Mouse (Mus musculus): Measurements from ENCODE around the gene Chrnb2. TPM values are rescaled to one million over a fixed set of nuclear protein-coding genes. Genes with fewer than 3 reads are reported as not detected.
"Not testable (repeated sequence)": the region's sequence is repeated elsewhere in the genome, so short reads cannot be mapped to it uniquely, and the experiment has no call there.

The Chrnb2 gene
- polyA plus RNA-seq, 1 experiment from 2014 or later, result 0.95 TPM

DNA sequence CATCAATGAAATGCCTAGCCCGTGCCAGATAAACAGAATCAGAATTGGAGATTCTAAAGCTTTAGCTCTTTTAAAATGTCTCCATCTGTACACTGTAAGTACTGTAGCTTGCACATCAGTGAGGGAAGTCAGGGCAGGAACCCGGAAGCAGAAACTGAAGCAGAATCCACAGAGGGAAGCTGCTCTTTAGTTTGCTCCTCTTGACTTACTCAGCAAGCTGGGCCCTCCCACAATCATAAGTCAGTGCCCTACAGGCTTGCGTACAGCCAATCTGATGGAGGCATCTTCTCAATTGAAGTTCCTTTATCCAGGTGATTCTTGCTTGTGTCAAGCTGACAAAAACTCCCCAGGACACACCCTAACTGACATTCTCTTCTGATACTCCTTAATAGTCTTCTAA, 42.7 kb upstream of the Chrnb2 start:
- H3K27ac ChIP-seq (ENCODE audit: low read depth, low read length), result no peak overlapping the region
- 92% methylated on average over 3 of the region's 3 CpGs for WGBS
- H3K9me3 ChIP-seq (ENCODE audit: control insufficient read depth), result no peaks in the 10 kb centered on the region
- no peak overlapping the region for H3K9ac ChIP-seq (ENCODE audit: low read depth, low read length)
- no peaks in the 10 kb centered on the region for H3K36me3 ChIP-seq (ENCODE audit: control insufficient read depth, insufficient read depth)
- no peaks in the 10 kb centered on the region; the same call in 1 of the 2 replicates for H3K27me3 ChIP-seq (replicated peaks; ENCODE audit: control insufficient read depth, insufficient read depth, low read length)
- no peak for ATAC-seq
- no peaks in the 10 kb centered on the region for H3K4me1 ChIP-seq (replicated peaks; ENCODE audit: control insufficient read depth, insufficient read depth, low read length)
- H3K4me3 ChIP-seq (ENCODE audit: low read depth, low read length), result no peak overlapping the region
- no peak overlapping the region for H3K4me2 ChIP-seq (replicated peaks; ENCODE audit: low read depth)
- no peak for TF ChIP-seq CTCF (IDR thresholded peaks at IDR 0.05; ENCODE audit: low read depth)

DNA sequence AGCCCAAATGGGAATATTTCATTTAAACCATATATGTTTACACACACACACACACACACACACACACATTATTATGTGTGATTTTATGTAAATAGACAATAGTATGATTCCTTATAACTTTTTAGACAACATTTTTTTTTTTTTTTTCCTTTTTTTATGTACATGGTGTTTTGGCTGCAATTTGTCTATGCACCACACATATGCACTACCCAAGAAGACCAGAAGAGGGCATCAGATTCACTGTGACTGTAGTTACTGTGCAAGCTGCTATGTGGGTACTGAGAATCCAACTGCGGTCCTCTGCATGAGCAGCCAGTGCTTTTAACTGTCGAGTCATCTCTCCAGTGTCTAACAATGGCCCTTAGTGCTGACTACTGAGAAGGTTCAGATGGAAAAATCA, 42.3 kb upstream of the Chrnb2 start:
- ATAC-seq, result no peak
- Histone ChIP-seq H3K4me2 (replicated peaks; ENCODE audit: low read depth) (no peak overlapping the region), H3K27me3 (replicated peaks; ENCODE audit: control insufficient read depth, insufficient read depth, low read length) (no peaks in the 10 kb centered on the region), H3K4me1 (replicated peaks; ENCODE audit: control insufficient read depth, insufficient read depth, low read length) (no peaks in the 10 kb centered on the region; the same call in 1 of the 2 replicates), H3K4me3 (ENCODE audit: low read depth, low read length) (no peak overlapping the region), H3K36me3 (ENCODE audit: control insufficient read depth, insufficient read depth) (no peaks in the 10 kb centered on the region), H3K9me3 (ENCODE audit: control insufficient read depth) (no peaks in the 10 kb centered on the region), H3K9ac (ENCODE audit: low read depth, low read length) (no peak overlapping the region), H3K27ac (ENCODE audit: low read depth, low read length) (no peak overlapping the region)
- WGBS, result 97% methylated on average over 2 of the region's 2 CpGs
- peak; percentile 49 for TF ChIP-seq CTCF (IDR thresholded peaks at IDR 0.05; ENCODE audit: low read depth)

DNA sequence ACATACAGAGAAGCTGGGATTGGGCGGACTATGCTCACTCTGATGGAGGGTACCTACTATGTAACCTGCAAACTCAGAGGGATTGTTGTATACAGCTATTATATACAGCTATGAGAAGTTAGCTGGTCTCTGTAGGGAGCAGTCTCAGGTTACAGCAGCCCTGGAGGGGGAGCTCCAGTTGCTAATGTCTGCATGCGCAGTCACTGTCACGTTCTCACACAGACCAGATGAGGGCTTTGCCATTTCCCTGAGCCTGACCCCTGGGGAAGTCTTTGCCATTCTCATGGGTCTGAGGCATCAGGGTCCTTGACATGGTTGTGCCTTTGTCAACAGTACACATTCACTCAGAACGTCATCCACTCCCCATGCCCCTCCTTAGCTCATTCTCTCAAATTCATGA, 40.7 kb upstream of the Chrnb2 start:
- no peak for ATAC-seq
- no peak for TF ChIP-seq CTCF (IDR thresholded peaks at IDR 0.05; ENCODE audit: low read depth)
- no peaks in the 10 kb centered on the region for H3K9me3 ChIP-seq (ENCODE audit: control insufficient read depth)
- H3K36me3 ChIP-seq (ENCODE audit: control insufficient read depth, insufficient read depth), result no peaks in the 10 kb centered on the region
- H3K4me3 ChIP-seq (ENCODE audit: low read depth, low read length), result no peak overlapping the region
- H3K4me2 ChIP-seq (replicated peaks; ENCODE audit: low read depth), result no peak overlapping the region
- no peaks in the 10 kb centered on the region for H3K27me3 ChIP-seq (replicated peaks; ENCODE audit: control insufficient read depth, insufficient read depth, low read length)
- no peaks in the 10 kb centered on the region; the same call in 1 of the 2 replicates for H3K4me1 ChIP-seq (replicated peaks; ENCODE audit: control insufficient read depth, insufficient read depth, low read length)
- H3K27ac ChIP-seq (ENCODE audit: low read depth, low read length), result no peak overlapping the region
- 70% methylated on average over 4 of the region's 4 CpGs for WGBS
- no peak overlapping the region for H3K9ac ChIP-seq (ENCODE audit: low read depth, low read length)

DNA sequence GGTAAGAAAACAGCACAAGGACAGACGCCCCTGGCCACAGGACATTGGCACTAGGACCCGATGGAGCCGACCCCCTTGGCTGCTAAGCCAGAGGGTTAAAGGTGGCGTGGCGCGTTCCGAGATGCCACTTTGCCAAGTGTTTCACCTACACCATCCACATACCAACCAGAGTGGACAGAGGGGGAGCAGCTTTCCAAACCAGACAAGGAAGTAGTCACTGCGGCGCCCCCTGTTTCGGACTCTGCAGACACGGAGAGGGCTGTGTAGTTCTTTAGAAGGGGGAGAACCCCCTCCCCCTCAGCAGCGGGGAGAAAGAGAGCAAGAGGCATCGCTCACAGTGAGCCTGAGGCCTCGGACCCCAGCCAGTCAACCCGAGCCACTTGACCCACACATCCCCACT, 38.4 kb upstream of the Chrnb2 start:
- Histone ChIP-seq H3K27ac (ENCODE audit: low read depth, low read length) (no peak overlapping the region), H3K27me3 (replicated peaks; ENCODE audit: control insufficient read depth, insufficient read depth, low read length) (no peaks in the 10 kb centered on the region), H3K4me1 (replicated peaks; ENCODE audit: control insufficient read depth, insufficient read depth, low read length) (no peaks in the 10 kb centered on the region; the same call in 1 of the 2 replicates), H3K36me3 (ENCODE audit: control insufficient read depth, insufficient read depth) (no peaks in the 10 kb centered on the region), H3K9me3 (ENCODE audit: control insufficient read depth) (no peaks in the 10 kb centered on the region), H3K4me3 (ENCODE audit: low read depth, low read length) (no peak overlapping the region), H3K9ac (ENCODE audit: low read depth, low read length) (no peak overlapping the region), H3K4me2 (replicated peaks; ENCODE audit: low read depth) (no peak overlapping the region)
- TF ChIP-seq CTCF (IDR thresholded peaks at IDR 0.05; ENCODE audit: low read depth), result no peak
- no peak for ATAC-seq
- 84% methylated on average over 15 of the region's 15 CpGs for WGBS

DNA sequence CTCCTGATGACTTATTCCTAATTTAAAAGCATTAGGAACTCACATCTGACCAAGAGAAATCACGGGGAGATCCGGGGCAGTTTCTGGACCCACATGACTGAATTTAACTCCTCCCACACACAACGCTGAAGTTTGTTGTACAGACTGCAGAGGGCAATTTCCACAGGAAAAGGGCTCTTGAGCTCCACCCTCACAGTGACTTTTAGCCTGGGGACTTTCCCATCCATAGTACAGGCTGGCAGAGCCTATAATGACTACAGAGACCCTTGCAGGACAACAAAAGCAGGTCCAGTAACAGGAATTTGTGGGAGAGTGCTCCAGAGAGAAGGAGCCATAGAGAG, 37.0 kb upstream of the Chrnb2 start:
- no peak overlapping the region for H3K27ac ChIP-seq (ENCODE audit: low read depth, low read length)
- peak; percentile 59; the same call in 1 of the 2 replicates for ATAC-seq
- TF ChIP-seq CTCF (IDR thresholded peaks at IDR 0.05; ENCODE audit: low read depth), result peak; percentile 42

DNA sequence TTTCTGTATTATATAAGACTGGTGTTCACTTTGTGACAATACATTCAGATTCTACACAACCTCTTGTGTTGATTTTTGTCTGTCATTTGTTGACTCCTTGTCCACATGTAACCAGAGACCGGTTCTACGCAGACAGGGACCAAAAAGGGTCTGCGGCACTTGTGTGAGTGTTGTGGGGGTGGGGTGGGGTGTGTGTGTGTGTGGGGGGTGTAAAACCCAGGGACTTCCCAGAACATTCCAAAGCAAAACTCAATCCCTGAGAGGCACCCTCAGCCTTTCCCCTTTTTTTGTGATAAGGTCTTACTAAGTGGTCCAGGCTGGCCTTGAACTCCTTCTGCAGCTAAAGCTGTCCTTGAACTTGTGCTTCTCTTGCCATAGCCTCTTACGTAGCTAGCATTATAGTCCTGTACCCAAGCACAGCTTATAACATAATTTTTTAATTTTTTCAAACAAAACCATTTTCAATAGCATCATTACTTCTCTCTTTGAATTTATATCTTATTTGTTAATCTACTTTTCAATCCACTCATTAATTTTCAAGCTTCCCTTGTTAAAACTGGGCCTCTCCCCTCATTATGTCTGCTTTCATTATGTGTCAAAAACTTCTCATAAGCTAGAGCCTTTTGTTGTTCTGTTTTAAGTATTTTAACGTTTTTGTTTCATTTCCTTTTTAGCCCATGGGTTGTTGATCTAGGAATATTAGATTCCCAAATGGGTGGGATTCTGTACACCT, 36.5 kb upstream of the Chrnb2 start:
- TF ChIP-seq CTCF (IDR thresholded peaks at IDR 0.05; ENCODE audit: low read depth), result no peak
- Histone ChIP-seq H3K4me3 (ENCODE audit: low read depth, low read length) (no peak overlapping the region), H3K4me2 (replicated peaks; ENCODE audit: low read depth) (peak overlapping the region; percentile 35; the same call in 1 of the 2 replicates), H3K4me1 (replicated peaks; ENCODE audit: control insufficient read depth, insufficient read depth, low read length) (no peaks in the 10 kb centered on the region; the same call in 1 of the 2 replicates), H3K27ac (ENCODE audit: low read depth, low read length) (no peak overlapping the region), H3K9ac (ENCODE audit: low read depth, low read length) (no peak overlapping the region), H3K9me3 (ENCODE audit: control insufficient read depth) (no peaks in the 10 kb centered on the region), H3K27me3 (replicated peaks; ENCODE audit: control insufficient read depth, insufficient read depth, low read length) (no peaks in the 10 kb centered on the region), H3K36me3 (ENCODE audit: control insufficient read depth, insufficient read depth) (no peaks in the 10 kb centered on the region)
- no peak for ATAC-seq
- WGBS, result 69% methylated on average over 5 of the region's 5 CpGs

More for the DNA sequence above, 37.0 kb upstream of the Chrnb2 start:
- H3K4me1 ChIP-seq (replicated peaks; ENCODE audit: control insufficient read depth, insufficient read depth, low read length), result no peaks in the 10 kb centered on the region; the same call in 1 of the 2 replicates
- H3K27me3 ChIP-seq (replicated peaks; ENCODE audit: control insufficient read depth, insufficient read depth, low read length), result no peaks in the 10 kb centered on the region
- H3K4me2 ChIP-seq (replicated peaks; ENCODE audit: low read depth), result peak overlapping the region; percentile 35; the same call in 1 of the 2 replicates
- no peaks in the 10 kb centered on the region for H3K36me3 ChIP-seq (ENCODE audit: control insufficient read depth, insufficient read depth)
- H3K9ac ChIP-seq (ENCODE audit: low read depth, low read length), result no peak overlapping the region
- no peaks in the 10 kb centered on the region for H3K9me3 ChIP-seq (ENCODE audit: control insufficient read depth)
- no peak overlapping the region for H3K4me3 ChIP-seq (ENCODE audit: low read depth, low read length)
- 5% methylated on average over 3 of the region's 3 CpGs for WGBS

DNA sequence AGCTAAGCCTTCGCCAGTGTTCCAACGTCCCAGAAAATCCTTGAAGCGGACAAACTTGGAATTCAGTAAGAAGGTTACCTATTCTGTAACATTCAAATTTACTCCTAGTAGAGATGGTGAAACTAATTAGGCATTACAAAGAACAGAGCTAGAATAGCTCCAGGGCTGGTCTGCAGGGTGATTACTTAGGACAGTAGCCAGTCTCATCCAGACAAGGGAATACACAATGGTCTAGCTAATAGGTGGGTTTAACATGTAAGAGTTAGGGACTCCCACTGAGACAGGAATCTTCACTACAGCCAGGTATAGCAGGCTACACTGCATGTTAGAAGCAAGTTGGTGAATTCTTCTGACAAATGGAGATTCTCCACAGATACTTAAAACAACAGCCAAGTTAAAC, 35.6 kb upstream of the Chrnb2 start:
- WGBS, result 71% methylated on average over 3 of the region's 3 CpGs
- not testable (repeated sequence) for ATAC-seq; H3K4me2 ChIP-seq (replicated peaks; ENCODE audit: low read depth)

More for the DNA sequence above, 35.6 kb upstream of the Chrnb2 start:
- not testable (repeated sequence) for H3K27ac ChIP-seq (ENCODE audit: low read depth, low read length); H3K36me3 ChIP-seq (ENCODE audit: control insufficient read depth, insufficient read depth); H3K4me1 ChIP-seq (replicated peaks; ENCODE audit: control insufficient read depth, insufficient read depth, low read length); H3K4me3 ChIP-seq (ENCODE audit: low read depth, low read length); H3K9me3 ChIP-seq (ENCODE audit: control insufficient read depth); H3K9ac ChIP-seq (ENCODE audit: low read depth, low read length); H3K27me3 ChIP-seq (replicated peaks; ENCODE audit: control insufficient read depth, insufficient read depth, low read length)
